Mouse (Mus musculus) MEL (cell line): ENCODE measurements around the gene Slit1. TPM values are rescaled to one million over a fixed set of nuclear protein-coding genes. Genes with fewer than 3 reads are reported as not detected.

ENCODE experiments used
- DNase-seq: peaks from one replicate; pipeline ENCODE4 v3.0.0; 2011; ENCODE audit warnings: low read depth, low spot score
- H3K27ac ChIP-seq: 2 replicates; pipeline ENCODE4 v1.5.1; 2012; ENCODE audit warnings: low read depth, mild to moderate bottlenecking, control low read depth, low read length, moderate library complexity; ENCODE audit not compliant: control insufficient read depth
- H3K27me3 ChIP-seq, 2 experiments: fragments of 150-350 bp in 1 of 2; sonication (generic) in 1 of 2; 2 replicates each; pipeline ENCODE4 v1.6.1; 2012; ENCODE audit warnings: low read length in 2 of 2, mild to moderate bottlenecking in 2 of 2, improper control_type of control experiment in 1 of 2, moderate library complexity in 1 of 2; ENCODE audit not compliant: insufficient read depth in 2 of 2, control insufficient read depth in 1 of 2
- H3K36me3 ChIP-seq, 2 experiments: 2 replicates each; pipeline ENCODE4 v1.6.1; 2012 to 2014; ENCODE audit warnings: low read length in 2 of 2, improper control_type of control experiment in 1 of 2, inconsistent platforms in 1 of 2, mild to moderate bottlenecking in 1 of 2; ENCODE audit not compliant: insufficient read depth in 2 of 2, control insufficient read depth in 1 of 2
- H3K4me1 ChIP-seq, 2 experiments: fragments of 150-350 bp in 1 of 2; sonication (generic) in 1 of 2; 2 replicates each; pipeline ENCODE4 v1.6.1; 2012; ENCODE audit warnings: low read length in 2 of 2, improper control_type of control experiment in 1 of 2, mild to moderate bottlenecking in 1 of 2; ENCODE audit not compliant: insufficient read depth in 2 of 2, control insufficient read depth in 1 of 2
- H3K4me3 ChIP-seq, 2 experiments: fragments of 150-350 bp in 1 of 2; sonication (generic) in 1 of 2; 2 replicates each; pipeline ENCODE4 v1.5.1; 2012; ENCODE audit warnings: low read depth in 2 of 2, low read length in 2 of 2, mild to moderate bottlenecking in 2 of 2, moderate library complexity in 2 of 2, control low read depth in 1 of 2, improper control_type of control experiment in 1 of 2; ENCODE audit not compliant: control insufficient read depth in 1 of 2, insufficient read depth in 1 of 2
- H3K79me2 ChIP-seq: 2 replicates; pipeline ENCODE4 v1.6.1; 2012; ENCODE audit warnings: mild to moderate bottlenecking, low read length, moderate library complexity; ENCODE audit not compliant: control insufficient read depth, poor library complexity, insufficient read depth
- H3K9ac ChIP-seq: 2 replicates; pipeline ENCODE4 v1.6.1; 2012; ENCODE audit warnings: low read depth, mild to moderate bottlenecking, control low read depth, low read length, moderate library complexity; ENCODE audit not compliant: control insufficient read depth, poor library complexity, severe bottlenecking
- H3K9me3 ChIP-seq: fragments of 150-350 bp; sonication (generic); replicated peaks from 2 replicates; pipeline ENCODE4 v1.6.1; 2012; ENCODE audit warnings: mild to moderate bottlenecking, low read length, improper control_type of control experiment, moderate library complexity; ENCODE audit not compliant: insufficient read depth
- BHLHE40 ChIP-seq: IDR thresholded peaks from 2 replicates; pipeline ENCODE4 v1.6.1; 2012; ENCODE audit warnings: low read depth, mild to moderate bottlenecking, inconsistent platforms, low read length, improper control_type of control experiment, borderline replicate concordance
- CHD2 ChIP-seq: IDR thresholded peaks from 2 replicates; pipeline ENCODE4 v1.6.1; 2011; ENCODE audit warnings: low read length, improper control_type of control experiment
- CTCF ChIP-seq, 3 experiments: IDR thresholded peaks in 2 of 3; conservative IDR thresholded peaks in 1 of 3; 2 replicates each; pipeline ENCODE4 v1.5.1; 2011 to 2012; ENCODE audit warnings: low read length in 3 of 3, low read depth in 2 of 3, mild to moderate bottlenecking in 2 of 3, improper control_type of control experiment in 1 of 3, inconsistent platforms in 1 of 3, mixed read lengths in 1 of 3, moderate library complexity in 1 of 3; ENCODE audit not compliant: control insufficient read depth in 1 of 3, insufficient read depth in 1 of 3, poor library complexity in 1 of 3, severe bottlenecking in 1 of 3
- E2F4 ChIP-seq: IDR thresholded peaks from 2 replicates; pipeline ENCODE4 v1.6.1; 2011; ENCODE audit warnings: low read depth, low read length, improper control_type of control experiment, borderline replicate concordance
- ELF1 ChIP-seq: IDR thresholded peaks from 2 replicates; pipeline ENCODE4 v1.6.1; 2014; ENCODE audit warnings: low read depth, mild to moderate bottlenecking, inconsistent platforms, low read length, improper control_type of control experiment, moderate library complexity
- GABPA ChIP-seq: IDR thresholded peaks from 2 replicates; pipeline ENCODE4 v1.6.1; 2012; ENCODE audit warnings: low read depth, mild to moderate bottlenecking, inconsistent platforms, low read length, improper control_type of control experiment, moderate library complexity
- GATA1 ChIP-seq: IDR thresholded peaks from 2 replicates; pipeline ENCODE4 v1.6.1; 2011; ENCODE audit warnings: low read depth, low read length, improper control_type of control experiment
- HCFC1 ChIP-seq: IDR thresholded peaks from 2 replicates; pipeline ENCODE4 v1.6.1; 2012; ENCODE audit warnings: low read depth, mild to moderate bottlenecking, inconsistent platforms, low read length, improper control_type of control experiment, moderate library complexity
- JUND ChIP-seq: IDR thresholded peaks from 2 replicates; pipeline ENCODE4 v1.6.1; 2011; ENCODE audit warnings: low read depth, mild to moderate bottlenecking, improper control_type of control experiment, low read length
- KAT2A ChIP-seq: conservative IDR thresholded peaks from 2 replicates; pipeline ENCODE4 v1.6.1; 2012; ENCODE audit warnings: low read depth, low read length, improper control_type of control experiment, inconsistent platforms
- MAFK ChIP-seq: IDR thresholded peaks from 2 replicates; pipeline ENCODE4 v1.6.1; 2011; ENCODE audit warnings: low read depth, mild to moderate bottlenecking, low read length, improper control_type of control experiment, borderline replicate concordance
- MAZ ChIP-seq: IDR thresholded peaks from 2 replicates; pipeline ENCODE4 v1.6.1; 2012; ENCODE audit warnings: low read depth, mild to moderate bottlenecking, inconsistent platforms, low read length, improper control_type of control experiment
- MEF2A ChIP-seq: IDR thresholded peaks from 2 replicates; pipeline ENCODE4 v1.6.1; 2014; ENCODE audit warnings: low read depth, mild to moderate bottlenecking, inconsistent platforms, low read length, improper control_type of control experiment; ENCODE audit not compliant: poor library complexity, insufficient replicate concordance, severe bottlenecking; ENCODE audit errors: extremely low read depth
- MXI1 ChIP-seq: IDR thresholded peaks from 2 replicates; pipeline ENCODE4 v1.6.1; 2011; ENCODE audit warnings: mild to moderate bottlenecking, low read depth, low read length, improper control_type of control experiment
- MYC ChIP-seq: IDR thresholded peaks from 2 replicates; pipeline ENCODE4 v1.6.1; 2011; ENCODE audit warnings: low read depth, mild to moderate bottlenecking, low read length, improper control_type of control experiment, moderate library complexity
- NELFE ChIP-seq: IDR thresholded peaks from 2 replicates; pipeline ENCODE4 v1.6.1; 2011; ENCODE audit warnings: low read depth, low read length, improper control_type of control experiment
- RAD21 ChIP-seq: IDR thresholded peaks from 2 replicates; pipeline ENCODE4 v1.6.1; 2011; ENCODE audit warnings: mild to moderate bottlenecking, low read depth, low read length, improper control_type of control experiment
- RCOR1 ChIP-seq: IDR thresholded peaks from 2 replicates; pipeline ENCODE4 v1.6.1; 2012; ENCODE audit warnings: low read depth, mild to moderate bottlenecking, inconsistent platforms, low read length, improper control_type of control experiment
- SIN3A ChIP-seq: IDR thresholded peaks from 2 replicates; pipeline ENCODE4 v1.6.1; 2012; ENCODE audit warnings: low read length, improper control_type of control experiment, inconsistent platforms
- SMC3 ChIP-seq: IDR thresholded peaks from 2 replicates; pipeline ENCODE4 v1.6.1; 2011; ENCODE audit warnings: low read depth, low read length, improper control_type of control experiment
- TBP ChIP-seq: IDR thresholded peaks from 2 replicates; pipeline ENCODE4 v1.8.0; 2011; ENCODE audit warnings: low read depth, low read length, improper control_type of control experiment
- TCF12 ChIP-seq: IDR thresholded peaks from 2 replicates; pipeline ENCODE4 v1.6.1; 2014; ENCODE audit warnings: low read depth, mild to moderate bottlenecking, inconsistent platforms, low read length, improper control_type of control experiment, moderate library complexity
- USF1 ChIP-seq: IDR thresholded peaks from 2 replicates; pipeline ENCODE4 v1.6.1; 2014; ENCODE audit warnings: low read depth, mild to moderate bottlenecking, inconsistent platforms, low read length, improper control_type of control experiment, moderate library complexity
- USF2 ChIP-seq, 2 experiments: IDR thresholded peaks; 2 replicates each; pipeline ENCODE4 v1.6.1; 2011 to 2012; ENCODE audit warnings: improper control_type of control experiment in 2 of 2, low read length in 2 of 2, borderline replicate concordance in 1 of 2, inconsistent platforms in 1 of 2, low read depth in 1 of 2, mild to moderate bottlenecking in 1 of 2; ENCODE audit not compliant: insufficient read depth in 1 of 2
- ZKSCAN1 ChIP-seq: IDR thresholded peaks from 2 replicates; pipeline ENCODE4 v1.6.1; 2012; ENCODE audit warnings: low read depth, mild to moderate bottlenecking, inconsistent platforms, low read length, improper control_type of control experiment, moderate library complexity
- ZMIZ1 ChIP-seq: IDR thresholded peaks from 2 replicates; pipeline ENCODE4 v1.6.1; 2012; ENCODE audit warnings: low read depth, mild to moderate bottlenecking, inconsistent platforms, low read length, improper control_type of control experiment, moderate library complexity
- polyA plus RNA-seq, 2 experiments: library from polyadenylated mRNA; stranded (reverse) in 1 of 2; unstranded in 1 of 2; fragments of >175 nt in 1 of 2; fragments of >200 nt in 1 of 2; gene quantifications; 2 replicates each; pipeline versions ENCODE4 v1.2.1 to v1.2.4; 2012; ENCODE audit warnings: low replicate concordance in 2 of 2, low read depth in 1 of 2; ENCODE audit not compliant: insufficient read length in 2 of 2, insufficient read depth in 1 of 2, missing spikeins in 1 of 2
- total RNA-seq: library from RNA; depleted of rRNA; stranded (reverse); fragments of 300-350 nt; gene quantifications from 2 replicates; pipeline ENCODE4 v1.2.3, GENCODE M21; 2012

Gene Slit1
- total and polyA plus RNA-seq, 3 experiments, result 0.04 TPM; not detected in 1

DNA sequence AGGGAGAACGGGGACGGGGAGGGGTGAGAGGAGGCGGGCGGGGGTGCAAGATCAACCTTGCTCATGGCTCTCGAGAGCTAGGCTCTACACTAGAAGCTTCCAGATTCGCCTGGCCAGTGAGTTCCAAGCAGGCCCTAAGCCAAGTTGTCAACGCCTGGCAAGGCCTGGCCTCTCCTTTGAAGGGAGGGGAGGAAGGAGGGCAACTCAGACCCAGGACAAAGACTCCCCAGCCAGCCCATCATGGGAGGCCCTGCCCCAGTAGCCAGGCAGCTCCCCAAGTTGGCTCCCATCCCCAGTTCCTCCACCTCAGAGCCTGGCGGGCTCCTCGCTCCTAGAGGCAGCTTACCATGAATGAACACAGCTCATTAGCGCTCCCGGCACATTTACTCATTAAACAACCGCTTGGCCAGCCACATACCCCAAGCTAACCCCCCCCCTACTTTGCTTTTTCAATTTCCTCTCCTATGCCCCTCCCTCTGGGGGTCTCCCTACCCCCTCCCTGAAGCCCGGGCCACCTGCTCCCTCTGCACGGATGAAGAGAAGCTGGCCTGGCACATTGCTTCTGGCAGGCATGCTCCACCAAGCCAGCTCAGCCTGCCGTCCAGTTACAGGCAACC, 2.6 kb upstream of the Slit1 start:
- H3K27me3 ChIP-seq, result no peaks in the 10 kb centered on the region; a peak in 1 of 4 replicates

DNA sequence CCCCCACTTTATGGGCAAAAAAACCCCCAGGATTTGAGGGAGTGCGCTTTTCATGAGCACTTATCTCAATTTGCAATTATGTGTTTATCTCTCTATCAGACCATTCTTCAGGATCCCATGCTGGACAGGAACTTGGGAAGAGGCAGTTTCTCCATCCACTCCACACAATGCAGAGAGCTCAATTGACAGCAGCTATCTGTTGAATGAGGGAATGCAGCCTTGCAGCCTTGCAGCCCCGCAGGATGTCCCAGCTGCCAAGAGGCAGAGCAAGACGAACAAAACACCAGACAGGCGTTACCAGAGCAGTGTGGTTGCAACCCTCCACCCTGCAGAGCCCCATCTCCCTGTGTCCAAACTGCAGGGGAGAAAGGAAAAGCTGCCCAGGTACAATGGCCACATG, 4.6 kb downstream of the Slit1 start:
- no peak for TF ChIP-seq TCF12
- TF ChIP-seq ELF1, result no peak
- no peak for TF ChIP-seq MXI1
- no peak for TF ChIP-seq MEF2A
- TF ChIP-seq MYC, result no peak
- TF ChIP-seq SIN3A, result no peak
- TF ChIP-seq JUND, result no peak
- no peak for TF ChIP-seq MAZ
- TF ChIP-seq KAT2A, result no peak
- TF ChIP-seq HCFC1, result no peak
- TF ChIP-seq CTCF (IDR thresholded peaks at IDR 0.05 in 2 of 3, conservative IDR thresholded peaks at IDR 0.05 in 1 of 3; ENCODE audit: control insufficient read depth in 1 of 3, insufficient read depth in 1 of 3, low read depth in 2 of 3, low read length in 3 of 3, poor library complexity in 1 of 3, severe bottlenecking in 1 of 3), result no peak
- TF ChIP-seq E2F4, result no peak
- no peak for TF ChIP-seq TBP
- no peak for TF ChIP-seq CHD2
- no peak for TF ChIP-seq RCOR1
- no peak for TF ChIP-seq MAFK
- TF ChIP-seq NELFE, result no peak
- Histone ChIP-seq H3K9me3 (no peaks in the 10 kb centered on the region), H3K4me1 (peaks cover 0 to 3% of the 10 kb centered on the region in 2 experiments; a peak in 1 of 4 replicates), H3K9ac (no peak overlapping the region), H3K27ac (no peak overlapping the region), H3K27me3 (peaks cover 11 to 14% of the 10 kb centered on the region in 2 experiments), H3K4me3 (no peak overlapping the region), H3K79me2 (no peaks in the 10 kb centered on the region), H3K36me3 (no peaks in the 10 kb centered on the region)
- no peak for DNase-seq

More for the DNA sequence above, 2.6 kb upstream of the Slit1 start:
- Histone ChIP-seq H3K4me3 (no peak overlapping the region), H3K9me3 (no peaks in the 10 kb centered on the region), H3K4me1 (no peaks in the 10 kb centered on the region), H3K27ac (no peak overlapping the region), H3K36me3 (no peaks in the 10 kb centered on the region), H3K79me2 (no peaks in the 10 kb centered on the region), H3K9ac (no peak overlapping the region)
- no peak for DNase-seq
- TF ChIP-seq GABPA (no peak), USF2 (IDR thresholded peaks at IDR 0.05; ENCODE audit: borderline replicate concordance in 1 of 2, insufficient read depth in 1 of 2, low read depth in 1 of 2, low read length in 2 of 2) (no peak), NELFE (no peak), ZMIZ1 (no peak), JUND (no peak), MYC (no peak), RAD21 (no peak), USF1 (no peak), HCFC1 (no peak), MAFK (no peak), TCF12 (no peak), BHLHE40 (no peak), SMC3 (no peak), ZKSCAN1 (no peak), GATA1 (no peak)
